Mouse (Mus musculus) cerebellum, adult 2 months (tissue): ENCODE measurements around the gene Itgb5. TPM values are rescaled to one million over a fixed set of nuclear protein-coding genes. Genes with fewer than 3 reads are reported as not detected.

ENCODE experiments used
- DNase-seq, 2 experiments: peaks; one replicate each; pipeline ENCODE4 v3.0.0; 2021
- H3K27ac ChIP-seq: fragments of 200-500 bp; 2 replicates; pipeline ENCODE4 v1.5.1; 2012; ENCODE audit warnings: low read length, control low read depth, inconsistent platforms; ENCODE audit not compliant: insufficient read depth
- H3K27me3 ChIP-seq: fragments of 200-500 bp; 2 replicates; pipeline ENCODE4 v1.6.1; 2012; ENCODE audit warnings: inconsistent platforms, mild to moderate bottlenecking, low read length, moderate library complexity; ENCODE audit not compliant: control insufficient read depth, insufficient read depth
- H3K4me1 ChIP-seq: fragments of 200-500 bp; 2 replicates; pipeline ENCODE4 v1.6.1; 2011; ENCODE audit warnings: low read length; ENCODE audit not compliant: control insufficient read depth, insufficient read depth
- H3K4me3 ChIP-seq: fragments of 200-500 bp; replicated peaks from 2 replicates; pipeline ENCODE3; 2011; ENCODE audit warnings: mild to moderate bottlenecking, low read depth, low read length, control low read depth; ENCODE audit not compliant: insufficient read depth
- CTCF ChIP-seq: fragments of 200-500 bp; IDR thresholded peaks from 2 replicates; pipeline ENCODE4 v1.5.1; 2011; ENCODE audit warnings: low read depth, mild to moderate bottlenecking, control low read depth, low read length, moderate library complexity, borderline replicate concordance; ENCODE audit not compliant: insufficient read depth
- POLR2A ChIP-seq: fragments of 200-500 bp; IDR thresholded peaks from 2 replicates; pipeline ENCODE4 v1.6.1; 2011; ENCODE audit warnings: low read length, control low read depth, borderline replicate concordance; ENCODE audit not compliant: insufficient read depth
- WGBS: fragments of 180-500 bp; shearing (Covaris S2); methylation state at CpG from one replicate; pipeline ENCODE4 v1.1.7; 2018; 5-methylcytosine and 5-hydroxymethylcytosine counted together
- polyA plus RNA-seq: library from polyadenylated mRNA; depleted of rRNA; stranded (reverse); fragments of >200 nt; gene quantifications from 2 replicates; pipeline ENCODE4 v1.2.3, GENCODE M21; 2012

Gene Itgb5
- polyA plus RNA-seq, 1 experiment = 59.0 TPM

GRCm38 (mm10) chr16:33891561-33892281 lies 62.3 kb downstream of the Itgb5 start:
- no peak for TF ChIP-seq POLR2A
- TF ChIP-seq CTCF = no peak
- peaks cover 11% of the 10 kb centered on the region for H3K4me1 ChIP-seq
- peak; percentile 68 to 69 for DNase-seq

DNA sequence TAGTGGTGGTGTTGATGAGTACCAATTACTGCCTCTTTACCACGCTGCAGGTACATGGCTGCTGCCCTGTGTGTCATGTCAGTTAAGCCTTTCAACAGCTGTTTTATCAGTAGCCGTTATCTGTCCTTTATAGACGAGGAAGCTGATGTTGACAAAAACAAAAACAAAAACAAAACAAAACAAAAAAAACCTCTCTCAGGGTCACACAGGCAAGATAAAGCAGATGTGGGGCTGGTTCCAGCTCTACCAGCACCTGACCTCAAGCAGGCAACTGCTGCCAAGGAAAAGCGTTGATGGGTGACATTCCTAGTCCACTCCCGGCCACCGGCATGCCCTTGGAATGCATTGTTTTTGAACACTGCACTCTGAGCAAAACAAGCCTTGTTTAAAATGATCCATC lies 63.1 kb downstream of the Itgb5 start:
- Histone ChIP-seq H3K27ac (no peak overlapping the region), H3K27me3 (no peaks in the 10 kb centered on the region), H3K4me3 (no peak overlapping the region), H3K4me1 (peaks cover 11% of the 10 kb centered on the region)
- WGBS = 70% methylated on average over 6 of the region's 6 CpGs
- TF ChIP-seq POLR2A (no peak), CTCF (no peak)
- no peak for DNase-seq

More at GRCm38 (mm10) chr16:33891561-33892281, 62.3 kb downstream of the Itgb5 start:
- Histone ChIP-seq H3K27ac (no peak overlapping the region), H3K27me3 (no peaks in the 10 kb centered on the region), H3K4me3 (no peak overlapping the region)
- 23% methylated on average over 14 of the region's 14 CpGs for WGBS

- Histone ChIP-seq H3K4me3 (no peak overlapping the region), H3K27ac (no peak overlapping the region), H3K4me1 (peaks cover 11% of the 10 kb centered on the region), H3K27me3 (no peaks in the 10 kb centered on the region)
- TF ChIP-seq POLR2A (no peak), CTCF (no peak)
- DNase-seq = no peak
- 95% methylated on average over 4 of the region's 4 CpGs for WGBS
Observed at GRCm38 (mm10) chr16:33893796-33894195, 64.3 kb downstream of the Itgb5 start.

DNA sequence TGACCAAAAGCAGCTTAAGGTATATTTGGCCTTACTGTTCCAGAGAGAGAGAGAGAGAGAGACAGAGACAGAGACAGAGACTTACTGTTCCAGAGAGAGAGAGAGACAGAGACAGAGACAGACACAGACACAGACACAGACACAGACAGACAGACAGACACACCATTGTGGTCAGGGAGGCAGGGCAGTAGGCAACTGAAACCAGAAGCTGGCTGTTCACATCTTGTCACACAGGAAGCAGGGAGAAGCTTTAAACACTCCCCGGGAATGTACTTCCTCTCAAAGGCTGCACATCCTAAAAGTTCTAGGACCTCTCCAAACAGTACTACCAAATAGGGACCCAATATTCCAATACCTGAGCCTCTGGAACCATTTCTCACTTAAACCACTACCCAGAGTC lies 65.0 kb downstream of the Itgb5 start:
- no peaks in the 10 kb centered on the region for H3K27me3 ChIP-seq
- DNase-seq = no peak
- no peak for TF ChIP-seq POLR2A
- TF ChIP-seq CTCF = no peak
- H3K4me3 ChIP-seq = no peak overlapping the region
- H3K4me1 ChIP-seq = peaks cover 11% of the 10 kb centered on the region
- H3K27ac ChIP-seq = no peak overlapping the region
- 91% methylated on average over 1 of the region's 1 CpGs for WGBS

- 83% methylated on average over 7 of the region's 7 CpGs for WGBS
- H3K27me3 ChIP-seq = no peaks in the 10 kb centered on the region
- no peak overlapping the region for H3K4me3 ChIP-seq
Observed at GRCm38 (mm10) chr16:33895690-33896089, 66.2 kb downstream of the Itgb5 start.

GRCm38 (mm10) chr16:33896801-33897200 lies 67.3 kb downstream of the Itgb5 start:
- WGBS = 94% methylated on average over 7 of the region's 7 CpGs

More at GRCm38 (mm10) chr16:33895690-33896089, 66.2 kb downstream of the Itgb5 start:
- peaks cover 11% of the 10 kb centered on the region for H3K4me1 ChIP-seq
- no peak for TF ChIP-seq POLR2A
- TF ChIP-seq CTCF = no peak
- H3K27ac ChIP-seq = no peak overlapping the region
- no peak for DNase-seq

GRCm38 (mm10) chr16:33903664-33904441 lies 74.4 kb downstream of the Itgb5 start:
- no peak for TF ChIP-seq POLR2A
- no peak for TF ChIP-seq CTCF
- no peak overlapping the region for H3K4me3 ChIP-seq
- no peaks in the 10 kb centered on the region for H3K27me3 ChIP-seq
- no peak overlapping the region for H3K27ac ChIP-seq
- WGBS = 66% methylated on average over 11 of the region's 11 CpGs
- no peaks in the 10 kb centered on the region for H3K4me1 ChIP-seq
- DNase-seq = no peak

More at GRCm38 (mm10) chr16:33896801-33897200, 67.3 kb downstream of the Itgb5 start:
- H3K27ac ChIP-seq = no peak overlapping the region
- no peak overlapping the region for H3K4me3 ChIP-seq
- TF ChIP-seq CTCF = no peak
- no peak for TF ChIP-seq POLR2A
- no peaks in the 10 kb centered on the region for H3K27me3 ChIP-seq
- DNase-seq = no peak
- peaks cover 9% of the 10 kb centered on the region for H3K4me1 ChIP-seq

DNA sequence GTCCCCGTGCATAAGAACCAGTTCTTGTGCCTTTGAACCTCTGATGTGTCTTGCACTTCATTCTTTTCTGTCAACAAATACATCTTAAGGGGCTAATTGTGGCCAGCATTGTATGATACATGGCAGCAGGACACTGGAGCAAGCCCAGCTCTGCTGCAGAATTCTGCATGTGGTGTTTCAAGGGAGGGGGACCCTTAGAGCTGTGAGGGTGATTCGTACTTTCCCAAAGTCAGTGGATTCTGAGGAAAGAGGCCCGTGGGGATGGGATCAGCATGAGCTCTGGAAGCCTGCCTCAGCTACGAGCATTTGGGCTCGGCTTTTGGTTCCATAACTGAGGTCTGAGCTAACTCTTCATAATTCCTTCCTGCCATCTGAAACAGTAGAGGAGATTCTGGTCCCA lies 75.1 kb downstream of the Itgb5 start:
- Histone ChIP-seq H3K27ac (no peak overlapping the region), H3K4me3 (no peak overlapping the region), H3K4me1 (no peaks in the 10 kb centered on the region), H3K27me3 (no peaks in the 10 kb centered on the region)
- WGBS = 69% methylated on average over 5 of the region's 5 CpGs
- no peak for TF ChIP-seq CTCF
- no peak for DNase-seq
